Mouse (Mus musculus) limb, embryonic 10.5 days (tissue): ENCODE measurements around the gene Megf11. TPM values are rescaled to one million over a fixed set of nuclear protein-coding genes. Genes with fewer than 3 reads are reported as not detected.

Experiments used
- DNase-seq: peaks from one replicate; pipeline ENCODE4 v3.0.0-alpha.2; 2017; ENCODE audit warnings: low spot score
- H3K27ac ChIP-seq: fragments of 300-500 bp; sonication (generic); 2 replicates; pipeline ENCODE4 v1.5.1; 2016; ENCODE audit warnings: mild to moderate bottlenecking
- H3K27me3 ChIP-seq: fragments of 300-500 bp; sonication (generic); 2 replicates; pipeline ENCODE4 v1.6.1; 2016; ENCODE audit warnings: low read depth, mild to moderate bottlenecking; ENCODE audit not compliant: poor library complexity, severe bottlenecking
- H3K36me3 ChIP-seq: fragments of 300-500 bp; sonication (generic); 2 replicates; pipeline ENCODE4 v1.6.1; 2016; ENCODE audit warnings: mild to moderate bottlenecking, moderate library complexity
- H3K4me1 ChIP-seq: fragments of 300-500 bp; sonication (generic); 2 replicates; pipeline ENCODE4 v1.6.1; 2016
- H3K4me3 ChIP-seq: fragments of 300-500 bp; sonication (generic); 2 replicates; pipeline ENCODE4 v1.5.1; 2016; ENCODE audit warnings: mild to moderate bottlenecking, moderate library complexity
- H3K9me3 ChIP-seq: fragments of 300-500 bp; sonication (generic); replicated peaks from 2 replicates; pipeline ENCODE4 v1.6.1; 2016; ENCODE audit warnings: mild to moderate bottlenecking
- WGBS: fragments of 180-500 bp; shearing (Covaris S2); methylation state at CpG from one replicate; pipeline ENCODE4 v1.1.7; 2016; 5-methylcytosine and 5-hydroxymethylcytosine counted together
- polyA plus RNA-seq: library from polyadenylated mRNA; unstranded; fragments of >200 nt; fragmentation: Nextera tagmentation; extraction: Ambion mirVana; gene quantifications from 2 replicates; pipeline ENCODE4 v1.2.1, GENCODE M21; 2016

Megf11 gene
- polyA plus RNA-seq, 1 experiment from 2014 or later: 1.7 TPM

DNA sequence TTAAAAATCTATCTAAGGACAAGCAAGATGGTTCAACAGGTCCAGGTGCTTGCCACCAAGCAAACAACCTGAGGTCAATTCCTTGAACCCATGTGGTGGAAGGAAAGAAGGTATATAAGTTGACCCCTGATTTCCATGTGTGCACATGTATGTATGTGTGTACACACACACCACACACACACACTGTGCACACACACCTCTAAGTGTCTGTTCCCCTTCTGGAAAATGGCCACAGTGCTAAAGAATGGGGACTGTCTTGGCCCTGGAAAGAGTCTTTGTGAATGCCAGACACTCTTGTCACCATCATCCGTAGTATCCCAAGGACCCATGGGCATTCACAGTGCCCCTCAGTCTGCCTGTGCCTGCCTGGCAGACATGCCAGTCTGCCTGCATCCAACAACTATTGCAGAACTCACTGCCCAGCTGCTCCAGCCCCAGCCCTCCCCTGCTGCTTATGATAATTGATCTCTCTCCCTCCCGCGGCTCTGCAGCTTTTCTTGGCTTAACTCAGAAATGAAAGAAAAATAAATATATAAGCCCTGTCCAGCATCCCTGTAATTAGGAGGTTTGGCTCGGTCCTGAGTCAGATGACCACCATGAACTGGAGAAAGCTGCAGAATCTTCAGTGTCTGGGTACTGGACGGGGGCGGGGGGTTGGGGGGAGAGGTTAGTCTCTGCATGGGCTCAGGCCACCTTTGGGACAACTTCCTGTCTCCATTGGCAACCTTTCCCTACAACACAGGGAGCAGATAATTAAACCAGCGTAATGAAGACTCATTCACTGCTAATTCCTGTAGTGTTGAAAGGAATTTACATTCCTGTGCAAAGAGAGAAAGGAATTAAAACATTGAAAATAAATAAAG lies 226.9 kb downstream of the Megf11 start:
- no peak overlapping the region for H3K27ac ChIP-seq
- H3K4me3 ChIP-seq: no peak overlapping the region
- 0 out of 2 replicates have a peak, but pooled peaks cover 6% of the 10 kb centered on the region for H3K27me3 ChIP-seq
- H3K9me3 ChIP-seq: no peaks in the 10 kb centered on the region
- H3K36me3 ChIP-seq: no peaks in the 10 kb centered on the region
- H3K4me1 ChIP-seq: peaks cover 13% of the 10 kb centered on the region
- DNase-seq: no peak
- WGBS: 21% methylated on average over 7 of the region's 7 CpGs

DNA sequence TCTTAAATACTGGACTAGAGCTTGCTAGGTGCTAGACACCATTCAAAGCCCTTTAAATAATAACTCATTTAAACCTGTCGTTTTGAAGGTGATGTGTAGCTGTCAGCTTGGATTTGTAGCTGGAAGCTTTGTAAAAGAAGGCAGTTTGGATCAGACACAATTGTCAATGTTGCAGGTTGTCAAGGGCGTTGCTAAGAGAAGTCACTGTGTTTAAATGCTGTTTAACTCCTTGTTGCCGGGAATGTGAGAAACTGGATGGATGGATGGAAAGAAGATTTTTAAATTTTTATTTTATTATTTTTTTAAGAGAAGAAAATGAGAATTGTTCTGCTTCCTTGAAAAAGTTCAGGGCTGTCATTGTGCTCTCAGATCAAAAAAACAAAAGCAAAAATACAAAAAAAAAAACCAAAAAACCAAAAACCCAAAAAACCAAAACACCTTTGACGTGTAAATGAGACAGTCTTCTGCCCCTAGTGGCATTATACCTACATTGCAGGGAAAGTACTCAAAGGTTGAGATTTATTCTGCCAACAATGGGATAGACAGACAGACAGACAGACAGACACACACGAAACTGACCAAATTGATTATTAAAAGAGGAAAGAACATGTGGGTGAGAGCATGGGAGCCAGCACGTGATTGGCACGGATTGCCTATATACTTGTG lies 227.7 kb downstream of the Megf11 start:
- 54% methylated on average over 7 of the region's 7 CpGs for WGBS
- Histone ChIP-seq H3K27ac (no peak overlapping the region), H3K27me3 (peaks cover 6% of the 10 kb centered on the region; the same call in 1 of the 2 replicates), H3K4me1 (peaks cover 13% of the 10 kb centered on the region), H3K9me3 (no peaks in the 10 kb centered on the region), H3K4me3 (no peak overlapping the region), H3K36me3 (no peaks in the 10 kb centered on the region)
- no peak for DNase-seq

DNA sequence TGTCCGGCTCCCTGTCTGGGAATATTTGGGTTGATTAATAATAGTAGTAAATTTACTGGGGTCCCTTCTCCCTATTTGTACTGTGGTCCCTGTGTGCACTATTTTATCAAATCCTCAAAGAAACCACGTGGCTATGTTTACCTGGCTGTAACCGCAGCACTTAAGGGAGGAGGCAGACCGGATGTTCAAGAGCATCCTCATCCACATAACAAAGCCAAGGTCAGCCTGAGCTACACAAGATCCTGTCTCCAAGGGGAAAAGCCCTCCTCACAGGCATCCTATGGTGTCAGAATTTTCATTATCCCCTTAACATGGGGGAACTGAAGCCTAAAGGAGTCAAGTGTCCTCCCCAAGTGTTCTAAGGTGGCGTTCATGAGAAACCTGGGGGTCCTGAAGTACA lies 232.0 kb downstream of the Megf11 start:
- Histone ChIP-seq H3K9me3 (no peaks in the 10 kb centered on the region), H3K36me3 (no peaks in the 10 kb centered on the region), H3K4me1 (peaks cover 19% of the 10 kb centered on the region), H3K4me3 (no peak overlapping the region), H3K27me3 (peaks cover 7% of the 10 kb centered on the region; the same call in 1 of the 2 replicates), H3K27ac (no peak overlapping the region)
- DNase-seq: no peak
- WGBS: 67% methylated on average over 5 of the region's 5 CpGs

DNA sequence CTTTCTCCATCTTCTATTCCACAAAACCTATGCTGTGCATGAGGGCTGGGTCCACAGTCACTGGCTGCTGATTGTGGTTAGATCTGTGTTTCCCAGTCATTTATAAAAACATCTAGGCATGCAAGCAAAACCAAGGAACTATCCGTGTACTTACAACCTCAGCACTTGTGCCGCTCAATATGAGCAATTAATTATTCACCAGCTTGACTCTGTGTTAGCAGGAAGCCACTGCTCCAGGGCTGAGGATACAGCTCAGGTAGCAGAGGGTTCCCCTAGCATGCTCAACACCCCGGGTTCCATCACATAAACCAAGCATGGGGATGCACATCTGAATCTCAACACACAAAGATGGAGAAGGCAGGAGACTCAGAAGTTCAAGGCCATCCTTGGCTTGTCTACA lies 233.0 kb downstream of the Megf11 start:
- Histone ChIP-seq H3K4me1 (peaks cover 13% of the 10 kb centered on the region), H3K9me3 (no peaks in the 10 kb centered on the region), H3K27me3 (peaks cover 9% of the 10 kb centered on the region; the same call in 1 of the 2 replicates), H3K27ac (no peak overlapping the region), H3K4me3 (no peak overlapping the region), H3K36me3 (no peaks in the 10 kb centered on the region)
- 86% methylated on average over 3 of the region's 3 CpGs for WGBS
- no peak for DNase-seq

DNA sequence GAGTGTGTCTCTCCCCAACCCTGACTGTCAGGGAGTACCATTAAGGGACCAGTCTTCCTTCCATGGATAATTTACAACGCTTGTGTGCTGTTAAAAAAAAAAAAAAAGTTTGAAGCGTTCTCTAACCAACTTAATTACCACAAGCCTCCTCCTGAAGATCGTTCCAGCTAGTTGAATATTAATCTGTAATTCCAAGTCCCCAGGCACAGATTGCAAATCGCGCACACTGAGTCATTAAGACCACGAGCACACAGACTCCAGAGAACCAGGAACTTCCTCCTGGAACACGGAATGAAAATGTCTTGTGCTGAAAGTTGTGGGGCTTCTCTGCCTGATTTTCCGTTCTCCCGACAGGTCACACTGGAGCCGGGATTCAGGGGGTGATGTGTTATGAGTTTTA lies 234.0 kb downstream of the Megf11 start:
- H3K9me3 ChIP-seq: no peaks in the 10 kb centered on the region
- peaks cover 13% of the 10 kb centered on the region for H3K4me1 ChIP-seq
- no peak overlapping the region for H3K27ac ChIP-seq
- peaks cover 9% of the 10 kb centered on the region; the same call in 1 of the 2 replicates for H3K27me3 ChIP-seq
- no peak for DNase-seq
- H3K4me3 ChIP-seq: no peak overlapping the region
- 82% methylated on average over 10 of the region's 10 CpGs for WGBS
- H3K36me3 ChIP-seq: no peaks in the 10 kb centered on the region

DNA sequence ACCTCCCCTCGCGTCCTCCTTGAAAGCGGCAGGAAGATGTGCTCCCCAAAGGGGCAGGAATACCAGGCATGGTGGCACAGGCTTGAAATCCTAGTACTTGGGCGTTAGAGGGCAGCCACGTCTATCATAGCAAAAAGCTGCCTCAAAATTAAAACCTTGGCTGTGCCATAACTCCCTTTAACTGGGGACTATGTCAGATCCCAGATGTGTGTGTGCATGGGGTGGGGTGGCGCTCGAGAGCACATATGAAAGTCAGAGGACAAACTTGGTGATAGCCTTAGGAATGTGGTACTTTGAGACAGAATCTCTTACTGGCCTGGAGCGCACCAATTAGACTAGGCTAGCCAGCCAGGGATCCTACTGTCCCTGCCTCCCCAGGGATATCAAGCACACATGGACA lies 235.2 kb downstream of the Megf11 start:
- Histone ChIP-seq H3K9me3 (no peaks in the 10 kb centered on the region), H3K36me3 (no peaks in the 10 kb centered on the region), H3K4me1 (peaks cover 13% of the 10 kb centered on the region), H3K4me3 (no peak overlapping the region), H3K27me3 (peaks cover 9% of the 10 kb centered on the region; the same call in 1 of the 2 replicates), H3K27ac (no peak overlapping the region)
- 62% methylated on average over 8 of the region's 8 CpGs for WGBS
- DNase-seq: no peak

DNA sequence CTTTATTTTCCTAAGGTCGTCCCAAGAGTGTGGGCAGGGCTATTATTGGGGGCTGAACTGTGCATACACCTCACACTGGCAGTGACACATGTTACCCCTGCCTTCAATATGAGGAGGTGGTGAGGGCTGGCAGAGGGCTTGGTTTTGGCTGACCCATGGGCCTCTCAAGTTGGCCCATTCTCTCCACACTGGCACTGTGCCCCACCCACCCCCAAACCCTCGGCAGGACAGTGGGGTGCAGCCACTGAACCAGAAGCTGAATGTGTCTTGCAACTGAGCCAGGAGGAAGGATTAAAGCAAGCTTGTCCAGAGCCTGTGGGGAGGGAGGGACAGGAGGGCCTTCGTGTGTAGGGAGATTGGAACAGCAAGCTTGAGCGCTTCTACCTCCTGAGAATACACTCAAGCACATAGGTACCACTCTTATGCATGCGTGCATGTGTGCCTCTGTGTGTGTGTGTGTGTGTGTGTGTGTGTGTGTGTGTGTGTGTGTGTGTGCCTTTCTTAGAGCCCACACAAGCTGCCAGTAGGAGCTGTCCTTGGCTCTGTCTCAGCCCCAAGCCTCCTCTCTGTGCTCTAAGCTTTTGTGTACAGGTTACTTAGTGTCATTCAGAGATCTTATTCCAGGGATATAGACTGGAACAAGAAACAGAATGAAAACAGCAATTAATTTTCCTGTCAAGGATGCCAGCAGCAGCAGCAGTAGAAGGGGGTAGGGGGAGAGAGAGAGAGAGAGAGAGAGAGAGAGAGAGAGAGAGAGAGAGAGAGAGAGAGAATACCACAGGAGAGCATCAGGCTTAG lies 236.3 kb downstream of the Megf11 start:
- H3K27me3 ChIP-seq: peaks cover 9% of the 10 kb centered on the region; the same call in 1 of the 2 replicates
- H3K4me3 ChIP-seq: no peak overlapping the region
- no peak for DNase-seq
- 65% methylated on average over 5 of the region's 5 CpGs for WGBS
- H3K9me3 ChIP-seq: no peaks in the 10 kb centered on the region
- peaks cover 17% of the 10 kb centered on the region for H3K4me1 ChIP-seq
- H3K36me3 ChIP-seq: no peaks in the 10 kb centered on the region
- no peak overlapping the region for H3K27ac ChIP-seq

DNA sequence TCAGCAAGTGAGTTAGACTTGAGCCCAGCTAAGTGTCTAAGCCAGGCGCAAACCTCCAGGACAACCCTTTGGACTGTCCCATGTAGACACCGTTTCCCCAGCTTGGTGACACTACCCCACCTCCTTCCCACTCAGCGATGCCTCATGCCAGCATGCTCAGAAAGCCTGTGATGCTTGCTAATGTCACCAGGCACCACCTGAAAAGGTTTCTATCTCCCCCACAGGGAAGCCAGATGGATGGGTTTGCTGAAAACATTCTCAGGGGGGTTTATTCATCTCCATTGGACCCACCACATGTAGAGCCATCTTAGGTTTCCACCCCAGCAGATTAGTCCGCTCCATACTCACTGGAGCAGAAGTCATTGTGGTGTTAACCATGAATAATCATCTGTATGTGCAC lies 237.9 kb downstream of the Megf11 start:
- H3K27ac ChIP-seq: no peak overlapping the region
- H3K36me3 ChIP-seq: no peaks in the 10 kb centered on the region
- H3K4me1 ChIP-seq: peaks cover 21% of the 10 kb centered on the region
- DNase-seq: no peak
- 0 out of 2 replicates have a peak, but pooled peaks cover 6% of the 10 kb centered on the region for H3K27me3 ChIP-seq
- H3K4me3 ChIP-seq: no peak overlapping the region
- 96% methylated on average over 4 of the region's 4 CpGs for WGBS
- no peaks in the 10 kb centered on the region for H3K9me3 ChIP-seq

DNA sequence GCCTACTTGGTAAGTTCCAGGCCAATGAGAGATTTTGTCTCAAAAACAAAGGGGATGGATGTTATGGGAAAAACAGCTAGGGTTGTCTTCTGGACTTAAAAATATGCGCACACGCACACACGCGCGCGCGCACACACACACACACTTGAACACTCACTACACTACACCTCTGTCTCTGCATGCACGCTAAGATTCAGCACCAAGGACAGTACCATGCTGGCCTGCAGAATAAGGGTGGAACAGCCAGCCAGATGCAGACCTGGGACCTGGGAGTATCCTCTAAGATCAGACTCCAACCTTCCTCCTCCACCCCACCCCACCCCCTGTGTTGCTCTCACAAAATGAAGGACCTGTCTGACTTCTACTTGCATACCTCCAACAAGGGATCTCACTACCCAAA lies 239.1 kb downstream of the Megf11 start:
- Histone ChIP-seq H3K27me3 (0 out of 2 replicates have a peak, but pooled peaks cover 6% of the 10 kb centered on the region), H3K9me3 (no peaks in the 10 kb centered on the region), H3K4me1 (peaks cover 25% of the 10 kb centered on the region), H3K4me3 (no peak overlapping the region), H3K36me3 (no peaks in the 10 kb centered on the region), H3K27ac (no peak overlapping the region)
- peak; percentile 84 for DNase-seq
- 68% methylated on average over 8 of the region's 8 CpGs for WGBS

DNA sequence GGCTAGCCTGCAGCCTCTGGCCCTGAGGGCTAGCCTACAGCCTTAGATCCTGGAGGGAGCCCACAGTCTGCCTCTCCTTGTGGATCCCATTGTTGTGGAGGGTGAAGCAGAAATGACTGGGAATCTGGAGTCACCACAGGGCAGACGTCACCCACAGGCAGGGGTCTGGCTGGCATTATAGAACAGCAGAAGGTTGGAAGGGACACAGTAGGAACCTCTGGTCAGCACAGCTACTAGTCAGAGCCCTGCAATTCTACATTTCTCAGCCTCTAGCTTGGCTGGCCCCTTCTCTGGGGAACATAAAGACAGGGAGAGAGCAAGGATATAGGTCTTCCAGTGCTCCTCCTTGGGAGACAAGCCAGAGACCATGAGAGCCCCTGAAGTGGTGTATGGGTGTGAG lies 244.4 kb downstream of the Megf11 start:
- H3K27me3 ChIP-seq: no peaks in the 10 kb centered on the region
- 52% methylated on average over 1 of the region's 1 CpGs for WGBS
- H3K4me3 ChIP-seq: no peak overlapping the region
- no peaks in the 10 kb centered on the region for H3K9me3 ChIP-seq
- DNase-seq: no peak
- H3K4me1 ChIP-seq: peaks cover 13% of the 10 kb centered on the region; the same call in 1 of the 2 replicates
- no peaks in the 10 kb centered on the region for H3K36me3 ChIP-seq
- no peak overlapping the region for H3K27ac ChIP-seq

DNA sequence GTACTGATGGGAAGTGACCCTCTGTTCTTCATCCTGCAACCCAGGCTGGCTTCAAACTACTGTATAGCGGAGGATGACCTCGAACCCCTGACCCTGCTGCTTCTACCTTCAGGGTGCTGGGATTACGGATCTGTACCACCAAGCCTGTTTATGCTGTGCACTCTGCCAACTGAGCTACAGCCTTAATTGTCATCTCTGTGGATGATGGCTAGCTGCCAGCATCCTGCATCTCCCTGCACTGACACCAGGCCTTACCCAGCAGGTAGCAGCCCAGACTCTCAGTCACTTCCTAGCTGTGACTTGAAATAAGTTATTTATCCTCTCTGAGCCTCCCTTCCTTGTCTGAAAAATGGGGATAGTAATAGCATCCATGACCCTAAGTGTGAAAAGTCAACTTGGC lies 247.7 kb downstream of the Megf11 start:
- 92% methylated on average over 3 of the region's 3 CpGs for WGBS
- H3K9me3 ChIP-seq: no peaks in the 10 kb centered on the region
- H3K27me3 ChIP-seq: peaks cover 32% of the 10 kb centered on the region
- H3K27ac ChIP-seq: no peak overlapping the region
- H3K4me1 ChIP-seq: peaks cover 14% of the 10 kb centered on the region
- no peak for DNase-seq
- H3K36me3 ChIP-seq: no peaks in the 10 kb centered on the region
- H3K4me3 ChIP-seq: no peak overlapping the region

DNA sequence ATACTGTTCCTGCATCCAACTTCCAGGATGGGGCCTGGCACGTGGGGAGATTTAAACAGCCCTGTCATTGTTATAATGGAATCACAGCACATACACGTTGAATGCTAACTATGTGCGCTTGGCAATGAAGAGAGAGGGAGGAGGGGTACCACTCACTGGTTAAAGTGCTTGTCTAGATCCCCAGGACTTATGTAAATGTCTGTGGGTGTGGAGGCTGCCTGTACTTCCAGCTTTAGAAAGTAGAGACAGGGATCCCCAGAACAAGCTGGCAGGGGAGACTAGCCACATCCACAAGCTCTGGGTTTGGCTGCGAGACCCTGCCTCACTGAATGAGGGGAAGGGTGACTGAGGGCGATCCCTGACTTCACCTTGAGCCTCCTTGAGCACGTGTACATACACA lies 250.7 kb downstream of the Megf11 start:
- Histone ChIP-seq H3K9me3 (no peaks in the 10 kb centered on the region), H3K27me3 (peaks cover 57% of the 10 kb centered on the region), H3K4me1 (peaks cover 20% of the 10 kb centered on the region), H3K27ac (no peak overlapping the region), H3K4me3 (no peak overlapping the region), H3K36me3 (no peaks in the 10 kb centered on the region)
- WGBS: 77% methylated on average over 6 of the region's 6 CpGs
- no peak for DNase-seq
